Mouse (Mus musculus) G1E (cell line): ENCODE measurements around the gene Zxdc. TPM values are rescaled to one million over a fixed set of nuclear protein-coding genes. Genes with fewer than 3 reads are reported as not detected.

Experiments used
- ATAC-seq: 2 replicates; pipeline ENCODE4 v1.8.0; 2016; ENCODE audit warnings: mild to moderate bottlenecking; ENCODE audit not compliant: insufficient number of reproducible peaks, poor library complexity, low FRiP score, severe bottlenecking; ENCODE audit errors: extremely low read depth
- DNase-seq: peaks from one replicate; pipeline ENCODE4 v3.0.0; 2012; ENCODE audit warnings: low spot score
- H3K27me3 ChIP-seq: 2 replicates; pipeline ENCODE4 v1.6.1; 2012; ENCODE audit warnings: mild to moderate bottlenecking, low read length, inconsistent platforms; ENCODE audit not compliant: insufficient read depth
- H3K36me3 ChIP-seq: replicated peaks from 2 replicates; pipeline ENCODE3; 2012; ENCODE audit warnings: mild to moderate bottlenecking, inconsistent platforms
- H3K4me1 ChIP-seq: 2 replicates; pipeline ENCODE4 v1.6.1; 2012; ENCODE audit warnings: low read depth, low read length, inconsistent platforms, mixed read lengths; ENCODE audit not compliant: insufficient read depth
- H3K4me3 ChIP-seq: 2 replicates; pipeline ENCODE4 v1.5.1; 2012; ENCODE audit warnings: low read depth, mild to moderate bottlenecking, inconsistent platforms, low read length, moderate library complexity, mixed read lengths
- H3K9me3 ChIP-seq: replicated peaks from 2 replicates; pipeline ENCODE4 v1.6.1; 2012; ENCODE audit warnings: inconsistent platforms
- CTCF ChIP-seq: IDR thresholded peaks from 2 replicates; pipeline ENCODE4 v1.5.1; 2012; ENCODE audit warnings: low read depth, low read length, inconsistent platforms, mixed read lengths
- GATA1 ChIP-seq: IDR thresholded peaks from 2 replicates; pipeline ENCODE4 v1.6.1; 2012; ENCODE audit warnings: borderline replicate concordance, low read length, inconsistent platforms, mixed read lengths
- GATA2 ChIP-seq: IDR thresholded peaks from 2 replicates; pipeline ENCODE4 v1.6.1; 2012; ENCODE audit warnings: low read depth, low read length, inconsistent platforms, borderline replicate concordance
- POLR2AphosphoS5 ChIP-seq: IDR thresholded peaks from 2 replicates; pipeline ENCODE4 v1.6.1; 2012; ENCODE audit warnings: low read depth, low read length, inconsistent platforms; ENCODE audit not compliant: insufficient replicate concordance
- TAL1 ChIP-seq: conservative IDR thresholded peaks from 2 replicates; pipeline ENCODE4 v1.6.1; 2012; ENCODE audit warnings: low read depth, low read length, inconsistent platforms, mixed read lengths
- polyA plus RNA-seq: library from polyadenylated mRNA; stranded (reverse); fragments of >175 nt; gene quantifications from 2 replicates; pipeline ENCODE4 v1.2.3, GENCODE M21; 2012
- total RNA-seq, 2 experiments: library from RNA; stranded (forward) in 1 of 2; stranded (reverse) in 1 of 2; fragments of 200-1000 nt in 1 of 2; fragments of >200 nt in 1 of 2; fragmentation: Nextera tagmentation in 1 of 2; gene quantifications; 2 replicates each; pipeline ENCODE4 v1.2.3; 2014 to 2017

The Zxdc gene
- total and polyA plus RNA-seq, 3 experiments: 19.0 to 32.5 (median 24.9) TPM

DNA sequence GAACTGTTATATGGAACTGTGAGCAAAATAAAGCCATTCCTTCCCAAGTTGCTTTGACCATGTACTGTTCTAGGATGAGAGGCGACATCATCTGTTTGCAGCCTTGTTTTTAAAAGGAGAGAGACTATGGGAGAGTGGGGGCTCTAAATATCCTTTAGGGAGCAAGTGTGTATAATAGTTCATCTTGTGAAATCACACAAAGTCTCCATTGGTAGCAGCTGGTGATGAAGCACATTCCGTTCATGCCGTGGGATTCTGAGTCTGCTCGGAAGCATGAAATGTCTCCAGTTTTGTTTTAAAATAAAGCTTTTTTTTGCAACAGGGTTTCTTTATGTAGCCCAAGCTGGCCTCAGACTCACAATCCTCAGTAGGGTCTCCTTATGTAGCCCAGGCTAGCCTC lies 56.7 kb downstream of the Zxdc start:
- TF ChIP-seq POLR2AphosphoS5 (no peak), CTCF (no peak), GATA2 (no peak), GATA1 (no peak)
- H3K4me3 ChIP-seq: no peak overlapping the region
- H3K4me1 ChIP-seq: peaks cover 19% of the 10 kb centered on the region
- H3K9me3 ChIP-seq: no peaks in the 10 kb centered on the region
- no peak for DNase-seq
- H3K36me3 ChIP-seq: no peaks in the 10 kb centered on the region
- peaks cover 40% of the 10 kb centered on the region for H3K27me3 ChIP-seq
- no peak for ATAC-seq

DNA sequence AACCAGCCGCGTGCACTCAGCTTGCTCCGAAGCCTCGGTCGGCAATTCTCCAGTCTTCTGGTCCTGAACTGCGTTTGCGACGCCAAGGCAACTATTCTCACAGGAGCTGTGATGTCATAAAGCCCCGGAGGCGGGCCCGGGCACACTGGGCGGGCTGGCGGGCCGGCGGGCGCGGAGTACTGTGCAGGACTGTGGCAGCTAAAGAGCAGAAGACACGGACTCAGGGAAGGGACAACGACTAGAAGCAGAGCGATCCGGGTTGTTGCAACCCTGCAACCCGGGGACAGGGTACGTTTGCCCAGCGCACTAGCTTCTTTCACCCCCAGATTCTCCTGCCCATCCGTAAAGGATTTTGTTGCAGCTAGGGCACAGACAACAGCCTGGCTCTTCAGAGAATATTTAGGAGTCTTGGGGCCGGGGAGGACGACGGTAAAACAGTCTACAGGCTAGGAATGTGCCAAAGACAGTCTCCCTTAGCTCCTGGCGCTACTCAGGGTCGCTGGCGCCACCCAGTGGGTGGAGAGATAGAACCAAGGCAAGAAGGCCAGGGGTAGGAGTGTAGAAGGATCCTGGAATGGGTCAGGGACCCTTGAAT lies 59.2 kb downstream of the Zxdc start, which contains the start of gene Cfap100:
TSS of gene Cfap100 (minus strand) at position 418 of the 595 bp plus-strand sequence.
- Histone ChIP-seq H3K36me3 (no peaks in the 10 kb centered on the region), H3K4me1 (peaks cover 9% of the 10 kb centered on the region), H3K27me3 (peaks cover 42% of the 10 kb centered on the region), H3K9me3 (no peaks in the 10 kb centered on the region), H3K4me3 (peak within 1 kb of the TSS; percentile 40; the same call in 1 of the 2 replicates)
- peak; percentile 30 for DNase-seq
- ATAC-seq: no peak
- TF ChIP-seq CTCF: no peak
- no peak for TF ChIP-seq GATA2
- TF ChIP-seq TAL1: no peak
- no peak for TF ChIP-seq GATA1
- TF ChIP-seq POLR2AphosphoS5: no peak

DNA sequence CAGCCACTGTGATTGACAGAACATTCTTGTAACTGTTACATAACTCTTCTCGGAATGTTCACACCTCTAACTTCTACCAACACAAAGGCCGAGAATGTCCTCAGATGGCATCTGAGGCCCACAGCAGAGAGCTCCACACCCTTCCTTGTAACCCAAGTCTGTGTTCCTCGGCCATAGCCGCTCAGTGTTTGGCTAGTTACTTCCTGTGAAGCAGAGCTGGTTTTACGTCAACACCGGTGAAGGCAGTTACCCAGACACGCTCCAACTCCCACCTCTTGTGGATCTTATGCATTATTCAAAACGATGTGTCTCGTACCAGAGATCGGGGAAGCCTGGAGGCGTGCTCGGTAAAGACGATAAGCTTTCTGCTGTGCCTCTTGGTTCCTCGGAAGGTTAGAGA lies 60.6 kb downstream of the Zxdc start:
- H3K27me3 ChIP-seq: peaks cover 45% of the 10 kb centered on the region

DNA sequence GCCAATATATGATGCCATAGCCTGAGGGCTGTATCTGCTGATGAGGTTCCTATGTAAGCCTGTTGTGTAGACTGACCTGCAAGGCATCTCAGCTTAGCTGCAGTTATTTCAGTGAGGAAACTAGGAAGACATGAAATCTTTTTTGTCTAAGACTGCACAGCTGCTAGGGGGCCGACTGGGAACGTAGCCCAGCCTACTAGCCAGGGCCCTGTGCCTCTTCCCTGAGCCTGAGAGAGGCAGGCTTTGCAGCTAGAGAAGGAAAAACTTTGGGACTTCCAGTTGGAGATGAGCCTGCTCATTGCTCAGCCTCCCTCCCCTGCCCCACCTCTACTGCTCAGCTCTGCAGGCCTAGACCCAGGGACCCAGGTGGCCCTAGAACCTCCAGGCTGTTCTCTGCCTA lies 62.2 kb downstream of the Zxdc start:
- no peaks in the 10 kb centered on the region for H3K9me3 ChIP-seq
- H3K4me3 ChIP-seq: no peak overlapping the region
- peaks cover 48% of the 10 kb centered on the region for H3K27me3 ChIP-seq
- no peak for TF ChIP-seq TAL1
- no peak for TF ChIP-seq GATA1
- TF ChIP-seq CTCF: no peak
- TF ChIP-seq POLR2AphosphoS5: no peak
- no peak for TF ChIP-seq GATA2
- peaks cover 4% of the 10 kb centered on the region for H3K36me3 ChIP-seq
- no peak for DNase-seq
- no peak for ATAC-seq
- peaks cover 11% of the 10 kb centered on the region for H3K4me1 ChIP-seq

More for the DNA sequence above, 60.6 kb downstream of the Zxdc start:
- Histone ChIP-seq H3K9me3 (no peaks in the 10 kb centered on the region), H3K4me3 (no peak overlapping the region), H3K4me1 (peaks cover 6% of the 10 kb centered on the region), H3K36me3 (no peaks in the 10 kb centered on the region)
- DNase-seq (no peak), ATAC-seq (no peak)
- TF ChIP-seq CTCF (no peak), TAL1 (no peak), POLR2AphosphoS5 (no peak), GATA1 (no peak), GATA2 (no peak)

DNA sequence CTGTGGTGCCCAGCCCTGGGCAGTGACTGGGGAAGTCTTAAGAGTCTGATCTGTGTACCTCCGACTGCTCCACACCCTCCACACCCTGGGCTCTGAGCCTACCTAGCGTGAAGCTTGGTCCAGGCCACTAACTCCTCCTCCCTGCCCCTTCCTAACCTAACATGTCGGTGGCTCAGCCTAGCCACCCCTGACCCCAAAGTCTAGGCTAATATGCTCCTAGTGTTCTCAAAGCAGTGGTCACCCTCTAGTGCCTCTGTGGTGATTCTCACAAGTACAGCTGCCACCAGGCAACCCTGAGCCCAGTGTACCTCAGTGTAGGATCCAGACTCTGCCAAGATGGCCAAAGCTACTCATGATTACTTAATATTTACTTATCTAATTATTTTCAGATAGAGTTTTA lies 65.4 kb downstream of the Zxdc start:
- no peak for ATAC-seq
- Histone ChIP-seq H3K9me3 (0 out of 2 replicates have a peak, but pooled peaks cover 3% of the 10 kb centered on the region), H3K27me3 (peaks cover 24% of the 10 kb centered on the region)

DNA sequence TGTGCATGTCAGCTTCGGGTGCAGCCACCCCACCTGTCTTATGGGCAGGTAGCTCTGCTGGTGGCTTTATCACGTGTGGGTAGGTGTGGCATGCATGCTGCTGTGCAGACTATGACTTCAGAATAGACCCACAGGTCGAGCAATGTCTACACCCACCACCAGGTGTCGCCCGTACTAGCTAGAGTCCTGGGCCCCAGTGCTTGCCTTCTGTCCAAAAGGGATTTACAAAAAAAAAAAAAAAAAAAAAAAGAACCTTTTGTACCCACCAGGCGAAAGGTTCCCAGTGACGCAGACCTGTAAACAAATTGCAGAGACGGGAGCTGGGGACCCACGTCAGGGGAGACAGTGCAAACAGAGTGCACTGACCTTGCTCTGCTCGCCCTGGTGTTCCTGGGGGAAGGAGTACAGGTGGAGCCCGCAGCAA lies 65.9 kb downstream of the Zxdc start:
- TF ChIP-seq CTCF: peak; percentile 35
- no peak for TF ChIP-seq GATA1
- TF ChIP-seq POLR2AphosphoS5: no peak
- TF ChIP-seq TAL1: no peak
- DNase-seq (peak; percentile 50), ATAC-seq (peak; percentile 28; the same call in 1 of the 2 replicates)
- Histone ChIP-seq H3K9me3 (0 out of 2 replicates have a peak, but pooled peaks cover 3% of the 10 kb centered on the region), H3K27me3 (peaks cover 19% of the 10 kb centered on the region), H3K4me3 (no peak overlapping the region), H3K36me3 (peaks cover 7% of the 10 kb centered on the region), H3K4me1 (peaks cover 12% of the 10 kb centered on the region; the same call in 1 of the 2 replicates)

More for the DNA sequence above, 65.4 kb downstream of the Zxdc start:
- TF ChIP-seq CTCF (no peak), TAL1 (no peak), POLR2AphosphoS5 (no peak), GATA2 (no peak), GATA1 (no peak)
- no peak for DNase-seq
- peaks cover 7% of the 10 kb centered on the region for H3K36me3 ChIP-seq
- peaks cover 12% of the 10 kb centered on the region; the same call in 1 of the 2 replicates for H3K4me1 ChIP-seq
- no peak overlapping the region for H3K4me3 ChIP-seq
